Mouse (Mus musculus) layer of hippocampus, adult 18-20 months (tissue): ENCODE data around the gene Ntn1. TPM values are rescaled to one million over a fixed set of nuclear protein-coding genes. Genes with fewer than 3 reads are reported as not detected.

ENCODE experiments used
- DNase-seq, 2 experiments: peaks; one replicate each; pipeline ENCODE4 v3.0.0; 2022; ENCODE audit warnings: low spot score in 2 of 2
- total RNA-seq, 2 experiments: library from RNA; stranded (reverse); gene quantifications; 2 replicates each; pipeline ENCODE4 v1.2.3; 2021

Ntn1 gene
- total RNA-seq, 2 experiments from 2014 or later: 5.7 to 6.9 TPM

DNA sequence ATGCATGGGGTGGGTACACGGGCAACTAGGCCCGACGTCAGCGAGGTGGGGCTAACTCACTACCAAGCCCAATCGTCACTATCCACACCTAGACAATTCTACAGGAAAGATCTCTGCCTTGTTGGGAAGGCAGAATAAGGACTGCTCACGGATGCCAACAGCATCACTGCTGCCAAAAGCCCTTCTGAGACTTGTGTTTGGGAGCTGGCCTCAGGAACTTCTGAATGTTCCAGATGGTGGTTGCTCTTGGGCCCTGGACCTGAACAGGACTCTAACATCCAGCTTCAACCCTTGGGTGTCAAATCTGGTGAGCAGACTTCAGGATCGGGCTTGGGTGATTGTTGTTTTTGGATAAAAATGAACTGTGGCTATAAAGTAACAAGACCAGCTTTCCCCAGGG, 61.3 kb downstream of the Ntn1 start:
- DNase-seq: no peak

DNA sequence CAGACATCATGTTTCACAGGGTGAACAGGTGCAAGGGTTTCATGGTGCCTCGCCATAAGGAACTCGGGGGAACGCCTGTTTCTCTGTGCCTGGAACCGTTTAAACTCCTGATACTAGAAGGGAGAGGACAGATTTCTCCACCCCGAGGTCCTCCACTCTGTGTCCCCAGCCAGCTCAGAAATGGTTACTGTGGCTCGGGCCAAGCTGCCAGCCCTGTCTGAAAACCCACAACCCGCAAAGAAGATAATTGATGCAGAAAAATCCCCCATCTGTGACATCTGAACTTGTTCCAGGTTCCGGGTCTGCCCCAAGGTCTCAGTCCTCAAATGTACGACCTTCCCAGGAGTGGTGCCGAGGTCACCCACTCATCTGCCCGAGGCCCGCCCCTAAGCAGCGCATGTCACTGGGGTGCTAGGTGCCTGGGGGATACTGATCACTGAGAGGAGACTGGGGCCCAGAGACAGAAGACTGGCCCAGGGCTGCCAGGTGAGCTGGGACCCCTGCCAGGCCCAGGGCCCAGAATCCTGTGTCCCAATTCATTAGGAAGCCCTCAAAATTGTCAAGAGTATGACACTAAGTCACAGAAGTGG, 68.9 kb downstream of the Ntn1 start:
- no peak for DNase-seq

DNA sequence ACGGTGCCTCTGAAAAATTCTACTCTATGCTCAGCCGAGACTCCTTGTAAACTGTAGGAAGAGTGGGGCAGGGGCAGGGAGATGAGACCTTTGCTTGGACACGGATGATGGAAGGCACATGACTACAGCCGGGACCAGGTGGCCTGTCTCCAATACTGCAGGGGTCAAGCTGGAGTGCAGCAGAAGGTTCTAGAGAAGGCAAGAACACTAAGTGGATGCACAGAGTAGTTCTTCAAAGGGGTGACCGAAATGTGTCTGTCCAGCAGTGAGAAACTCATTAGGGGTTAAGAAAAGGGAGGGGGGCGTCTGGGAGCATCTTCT, 69.5 kb downstream of the Ntn1 start:
- no peak for DNase-seq

DNA sequence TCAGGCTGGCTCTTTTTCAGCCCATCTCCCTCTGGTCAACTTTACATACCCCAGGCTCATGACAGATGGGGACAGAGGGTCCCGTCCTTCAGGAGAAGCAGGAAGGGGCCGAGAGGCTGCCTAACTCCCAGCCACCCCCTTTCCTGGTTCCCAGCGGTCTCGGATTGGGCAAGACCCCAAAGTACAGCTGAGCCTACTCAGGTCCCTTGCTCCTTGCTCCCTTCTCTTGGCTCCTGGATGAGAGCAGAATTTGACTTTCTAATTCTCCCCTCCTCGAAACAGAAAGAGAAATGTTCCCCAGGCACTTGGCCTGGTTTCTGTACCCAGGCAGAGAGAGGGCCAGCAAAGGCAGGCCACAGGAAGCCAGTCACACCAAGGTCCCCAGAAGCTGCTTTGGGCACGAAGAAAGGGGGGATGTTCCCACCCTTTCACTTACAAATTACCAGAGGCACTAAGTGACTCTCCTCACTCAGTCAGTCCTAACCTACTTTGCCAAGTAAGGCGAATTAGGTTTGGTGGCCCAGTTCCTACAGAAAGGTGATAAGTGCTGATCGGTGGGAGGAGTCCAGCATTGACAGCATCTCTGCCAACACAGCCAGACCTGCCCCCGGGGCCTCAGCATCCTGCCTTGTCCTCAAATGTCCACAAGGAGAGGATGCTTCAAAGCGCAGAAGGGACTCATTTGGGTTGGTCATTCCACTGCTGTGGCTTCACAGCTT, 70.1 kb downstream of the Ntn1 start:
- no peak for DNase-seq

DNA sequence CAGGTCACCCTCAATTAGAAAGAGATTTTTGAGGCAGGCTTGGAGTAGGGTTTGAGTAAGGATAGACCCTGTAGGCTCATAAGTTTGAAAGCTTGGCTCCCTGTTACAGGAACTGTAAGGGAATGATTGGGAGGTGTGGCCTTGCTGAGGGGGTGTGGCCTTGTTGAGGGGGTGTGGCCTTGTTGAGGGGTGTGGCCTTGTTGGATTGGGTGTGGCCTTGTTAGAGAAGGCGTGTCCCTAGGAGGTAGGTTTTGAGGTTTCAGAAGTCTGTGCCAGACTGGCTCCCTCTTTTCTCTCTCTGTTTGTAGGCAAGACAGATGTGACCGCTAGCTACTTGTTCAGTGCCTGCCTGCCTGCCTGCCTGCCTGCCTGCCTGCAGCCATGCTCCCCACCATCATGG, 75.8 kb downstream of the Ntn1 start:
- no peak for DNase-seq

DNA sequence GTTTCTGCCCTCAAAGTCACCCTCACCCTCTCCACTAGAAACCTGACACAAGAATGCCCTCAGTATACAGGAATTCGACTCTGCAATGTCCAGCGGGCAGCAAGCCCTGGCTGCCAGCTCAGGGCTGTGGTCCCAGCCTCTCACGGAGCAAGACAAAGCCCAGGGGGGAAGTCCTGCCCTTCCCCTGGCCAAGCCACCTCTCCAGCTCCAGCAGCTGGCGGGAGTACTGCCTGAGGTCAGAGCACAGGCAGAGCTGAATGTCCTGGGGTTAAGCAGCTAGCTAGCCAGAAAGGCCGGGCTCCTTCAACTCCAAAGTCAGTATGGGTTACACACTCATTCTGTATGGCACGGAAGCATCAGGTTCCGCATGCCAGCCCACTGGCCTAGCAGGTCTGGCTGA, 79.2 kb downstream of the Ntn1 start:
- no peak for DNase-seq

DNA sequence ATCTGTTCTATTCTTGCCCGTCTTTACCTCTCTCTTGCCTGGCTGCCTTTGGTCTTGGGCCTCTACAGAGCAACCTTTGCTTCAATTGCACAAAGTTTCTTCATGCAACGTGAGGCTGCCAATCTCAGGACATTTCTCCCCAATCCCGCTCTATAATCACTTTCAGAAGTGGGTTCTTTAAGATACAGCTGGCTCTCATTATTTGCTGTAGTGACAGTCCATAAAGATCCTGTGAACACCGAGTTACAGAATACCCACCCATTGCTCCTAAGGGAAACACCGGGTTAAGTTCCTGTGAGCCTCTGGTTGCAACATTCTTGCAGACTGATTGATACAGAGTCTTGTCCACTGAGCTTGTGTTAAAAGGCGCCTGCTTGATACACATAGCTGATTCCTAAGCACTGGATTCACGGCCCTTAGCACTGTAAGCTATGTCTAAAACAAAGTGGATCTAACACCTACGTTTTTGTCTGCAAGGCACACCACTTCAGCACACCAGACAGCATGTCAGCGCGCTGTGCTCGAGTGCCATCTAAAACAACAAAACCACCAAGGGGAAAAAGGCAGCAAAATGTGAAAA, 85.0 kb downstream of the Ntn1 start:
- no peak for DNase-seq

DNA sequence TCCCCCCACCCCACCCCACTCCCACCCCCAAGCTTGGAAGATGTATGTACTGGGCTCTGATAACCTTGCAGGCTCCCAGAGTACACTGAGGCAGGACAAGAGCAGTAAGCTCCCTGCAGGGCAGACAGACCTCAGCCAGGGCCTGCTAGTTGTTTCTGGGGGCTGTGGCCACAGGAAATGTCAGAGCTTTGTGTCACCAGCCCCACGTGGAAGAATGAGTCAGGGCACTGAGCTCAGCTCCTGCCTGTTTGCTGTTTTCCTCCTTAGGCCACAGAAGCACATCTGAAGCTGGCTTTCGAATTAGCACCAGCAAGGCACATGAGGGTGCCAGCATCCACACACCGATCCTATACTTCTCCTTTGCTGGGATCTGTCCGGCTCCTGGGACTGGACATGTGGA, 86.8 kb downstream of the Ntn1 start:
- no peak for DNase-seq

DNA sequence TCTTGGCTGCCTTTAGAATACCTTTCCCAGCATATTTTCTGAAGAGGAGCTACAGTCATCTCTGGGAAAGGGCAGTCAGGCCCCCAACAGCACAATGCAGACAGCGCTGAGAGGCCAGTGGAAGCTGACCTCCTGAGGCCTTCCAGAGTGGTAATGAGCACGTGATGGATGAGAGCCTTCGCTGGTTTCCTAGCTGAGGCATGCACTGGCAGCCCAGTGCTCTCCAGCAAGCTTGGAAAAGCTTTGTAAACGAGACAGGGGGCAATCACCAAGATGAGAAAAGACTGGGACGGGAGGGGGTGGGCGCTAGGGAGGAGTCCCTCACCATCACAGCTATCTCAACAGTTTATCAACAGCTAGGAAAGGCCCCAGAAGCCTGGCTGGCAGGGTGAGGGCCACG, 87.6 kb downstream of the Ntn1 start:
- DNase-seq: no peak

DNA sequence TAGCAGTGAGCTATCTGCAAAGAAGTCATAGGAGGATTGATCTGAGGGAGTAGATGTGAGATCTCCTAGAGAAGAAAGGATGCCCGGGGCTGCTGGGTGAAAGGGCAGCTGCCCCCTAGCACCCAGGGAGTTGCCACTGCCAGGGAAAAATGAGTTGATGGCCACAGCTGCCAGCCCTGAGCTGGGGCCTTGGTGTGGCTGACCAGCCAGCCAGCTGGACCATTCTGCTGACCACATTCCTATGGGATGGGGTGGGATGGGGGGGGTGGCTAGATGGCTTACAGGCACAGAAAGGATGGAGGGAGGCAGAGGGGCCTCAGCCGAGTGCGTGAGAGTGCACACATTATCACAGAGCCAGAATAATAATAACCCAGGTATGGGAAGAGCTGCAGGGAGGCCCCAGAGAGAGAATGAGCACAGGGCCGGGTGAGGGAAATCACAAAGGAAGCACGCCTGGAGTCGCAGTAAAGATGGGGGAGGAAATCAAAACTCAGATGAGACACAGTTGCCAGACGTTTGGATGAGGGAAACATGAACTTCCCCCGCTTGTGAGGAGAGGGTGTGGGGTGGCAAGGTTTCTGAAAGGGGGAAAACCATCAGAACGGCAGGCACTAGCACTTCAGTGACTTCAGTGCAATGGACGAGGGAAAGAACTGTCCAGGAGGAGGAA, 91.6 kb downstream of the Ntn1 start:
- no peak for DNase-seq

DNA sequence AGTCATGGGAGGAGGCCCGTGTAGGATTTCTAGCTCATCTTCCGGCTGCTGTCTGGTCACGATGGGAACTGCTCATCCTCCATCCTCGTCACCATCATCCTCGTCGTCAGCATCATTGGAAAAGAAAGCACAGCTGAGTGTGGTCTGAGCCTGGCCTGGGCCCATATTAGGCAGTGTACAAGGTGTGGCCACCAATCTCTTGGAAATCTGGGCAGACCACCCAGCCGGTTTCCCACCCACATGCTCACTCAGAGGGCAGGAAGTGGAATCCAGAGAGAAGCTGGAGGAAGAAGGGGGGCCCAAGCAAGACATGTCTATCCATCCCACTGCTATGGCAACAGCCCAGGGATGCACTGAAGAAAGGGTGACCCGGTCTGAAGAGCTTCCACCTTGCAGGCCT, 94.6 kb downstream of the Ntn1 start:
- no peak for DNase-seq

DNA sequence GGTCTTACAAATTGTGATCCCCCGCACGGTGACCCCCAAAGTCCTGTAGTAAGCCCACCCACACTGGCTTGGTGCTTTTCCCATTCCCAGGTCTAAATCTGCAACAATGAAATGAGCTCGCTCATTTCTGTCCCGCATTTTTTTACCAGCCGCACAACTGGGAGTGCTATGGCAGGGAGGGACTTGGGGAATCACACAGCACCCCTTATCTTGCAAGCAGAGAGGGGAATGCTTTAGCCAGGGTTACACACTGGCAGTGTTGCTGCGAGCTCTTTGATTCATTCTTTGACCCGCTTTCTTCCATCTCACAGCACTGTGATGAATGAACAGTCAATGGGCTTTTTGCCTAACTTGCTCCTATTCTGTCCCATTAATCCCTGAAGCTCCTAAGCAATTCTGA, 98.3 kb downstream of the Ntn1 start:
- DNase-seq: no peak

DNA sequence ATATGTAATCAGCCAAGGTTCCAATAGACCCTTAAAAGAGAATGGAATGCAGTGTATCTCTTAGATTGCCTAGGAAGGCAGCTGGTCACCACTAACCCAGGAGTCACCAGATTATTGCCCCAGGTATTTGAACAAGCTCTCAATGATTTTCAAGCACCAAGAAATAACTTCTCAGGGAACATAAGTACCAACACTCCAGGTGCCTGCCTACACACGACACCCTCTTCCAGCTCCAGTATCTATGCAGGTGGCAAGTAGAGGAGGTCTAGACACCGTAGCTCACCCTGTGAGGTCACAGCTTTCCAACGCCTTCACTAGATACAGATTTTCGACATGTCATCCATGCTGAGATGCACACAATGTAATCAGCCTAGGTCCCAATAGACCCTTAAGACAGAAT, 99.0 kb downstream of the Ntn1 start:
- no peak for DNase-seq

DNA sequence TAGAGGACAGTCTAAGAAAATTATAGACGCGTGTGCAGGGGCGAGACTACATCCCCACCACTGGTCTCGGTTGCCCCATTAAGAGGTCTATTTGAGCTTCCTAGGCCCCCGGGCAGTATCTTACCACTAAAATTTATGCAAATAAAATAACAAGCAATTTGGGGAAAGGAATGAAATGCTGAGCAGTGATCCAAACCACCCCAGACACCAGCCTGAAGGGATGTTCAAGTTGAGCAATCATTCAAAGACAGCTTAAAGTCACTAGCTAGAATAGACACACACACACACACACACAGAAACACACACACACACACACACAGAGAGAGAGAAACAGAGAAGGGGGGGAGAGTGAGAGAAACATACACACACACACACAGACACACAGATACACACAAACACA, 105.1 kb downstream of the Ntn1 start:
- no peak for DNase-seq

DNA sequence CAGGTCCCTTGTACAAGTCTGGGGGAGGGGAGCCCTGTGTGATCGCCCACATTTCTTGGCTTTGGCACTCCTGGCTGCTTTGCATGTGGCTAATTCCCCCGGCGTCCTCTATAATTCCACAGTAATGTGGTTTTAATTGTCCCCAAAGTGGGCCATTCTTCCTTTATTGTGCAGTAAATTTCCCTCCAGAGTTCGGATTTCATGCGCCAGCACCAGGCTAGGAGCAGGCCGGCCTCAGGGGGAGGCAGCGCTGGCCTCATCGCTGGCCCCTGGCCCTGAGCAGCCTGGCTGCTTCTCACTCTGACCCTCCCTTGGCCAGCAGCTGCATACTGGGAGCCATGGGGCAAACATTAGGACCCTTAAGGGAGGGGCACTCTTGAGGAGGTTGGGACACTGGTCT, 110.0 kb downstream of the Ntn1 start:
- DNase-seq: no peak

DNA sequence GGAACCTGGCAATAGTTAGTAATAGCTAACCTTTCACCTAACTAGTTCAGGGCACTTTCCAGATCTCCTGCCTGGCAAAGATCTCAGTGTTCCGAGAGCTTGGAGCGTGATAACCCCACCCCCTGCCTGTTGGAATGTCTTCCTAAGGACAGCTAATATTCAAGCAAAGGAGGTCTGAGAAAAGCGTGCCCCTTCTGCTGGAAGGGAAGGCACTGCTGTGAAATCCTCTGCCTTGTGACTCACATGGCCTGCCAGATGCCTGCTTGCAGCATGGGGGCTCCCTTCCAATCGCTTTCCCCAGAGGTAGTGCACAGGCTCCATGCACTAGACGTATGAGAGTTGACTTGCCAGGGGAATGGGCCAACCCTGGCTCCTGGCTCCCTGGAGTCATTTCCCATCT, 113.3 kb downstream of the Ntn1 start:
- DNase-seq: no peak

DNA sequence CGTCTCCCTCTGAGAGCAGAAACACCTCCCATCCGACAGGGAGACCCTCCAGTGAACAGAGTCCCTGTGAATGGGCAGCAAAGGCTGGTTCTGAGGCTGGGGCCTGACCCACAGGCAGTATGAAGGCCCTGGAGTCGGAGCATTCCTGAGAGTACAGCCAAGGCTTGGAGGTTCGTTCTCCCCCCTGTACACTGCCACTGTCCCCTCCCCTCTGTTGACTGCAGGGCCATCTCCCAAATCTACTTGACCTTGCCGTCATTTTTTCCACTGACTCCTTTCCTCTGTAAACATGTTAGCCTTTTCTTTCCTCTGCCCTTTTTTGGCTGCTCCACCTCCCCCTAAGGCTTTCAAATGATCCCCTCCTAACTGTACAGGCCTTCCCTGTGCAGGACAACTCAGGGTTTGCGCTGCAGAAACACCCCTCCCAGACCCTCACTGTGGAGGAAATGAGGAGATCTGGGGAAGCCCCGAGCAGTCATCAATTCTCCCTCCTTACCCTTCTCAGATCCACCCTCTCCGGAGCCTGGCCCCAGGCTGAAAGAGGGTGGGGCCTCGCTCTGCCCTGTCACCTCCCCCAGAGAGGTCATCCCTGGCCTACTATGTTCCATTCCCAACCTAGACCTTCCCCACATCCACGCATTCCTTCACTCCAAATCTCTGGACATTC, 114.3 kb downstream of the Ntn1 start:
- DNase-seq: no peak

DNA sequence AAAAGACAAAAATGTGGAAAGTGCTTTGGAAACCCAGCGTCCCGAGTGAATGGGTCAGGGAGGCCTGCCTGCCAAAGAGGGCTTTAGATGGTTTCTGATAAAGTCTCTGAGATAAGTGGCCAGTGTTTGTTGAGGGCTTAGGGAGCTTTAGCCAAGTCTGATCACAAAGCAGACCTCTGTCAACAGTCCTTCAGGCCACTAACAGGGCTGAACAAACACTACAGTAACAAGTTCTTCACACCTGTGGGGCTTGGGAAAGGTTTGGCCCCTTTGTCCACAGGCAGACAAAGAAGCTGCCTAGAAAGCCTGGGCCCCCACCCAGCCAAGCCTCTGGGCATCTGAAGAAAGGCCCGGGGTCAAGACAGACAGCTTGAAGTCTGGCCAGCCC, 114.9 kb downstream of the Ntn1 start:
- no peak for DNase-seq

DNA sequence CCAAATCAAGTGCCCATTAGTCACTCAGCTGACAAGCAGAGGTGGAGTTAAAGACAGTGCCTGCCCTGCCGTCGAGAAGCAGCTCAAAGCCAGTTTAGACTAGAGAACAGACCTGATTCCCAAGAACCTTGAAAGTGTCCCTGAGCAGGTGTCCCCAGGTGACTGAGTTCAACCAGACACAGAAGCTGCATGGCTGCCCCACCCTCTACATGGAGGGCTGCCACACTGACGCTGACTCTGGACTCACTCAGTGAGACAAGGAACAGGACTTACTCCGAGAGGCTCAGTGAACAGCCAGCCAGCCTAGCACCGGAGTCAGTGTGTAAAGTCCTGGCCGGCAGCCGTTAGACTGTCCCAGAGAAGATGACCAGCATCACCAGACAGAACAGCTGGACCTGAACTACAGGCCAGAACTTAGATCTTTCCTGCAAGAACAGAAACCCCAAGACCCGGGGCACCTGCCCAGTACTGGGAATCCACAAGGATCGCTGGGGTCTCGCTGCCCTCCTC, 120.6 kb downstream of the Ntn1 start:
- no peak for DNase-seq

DNA sequence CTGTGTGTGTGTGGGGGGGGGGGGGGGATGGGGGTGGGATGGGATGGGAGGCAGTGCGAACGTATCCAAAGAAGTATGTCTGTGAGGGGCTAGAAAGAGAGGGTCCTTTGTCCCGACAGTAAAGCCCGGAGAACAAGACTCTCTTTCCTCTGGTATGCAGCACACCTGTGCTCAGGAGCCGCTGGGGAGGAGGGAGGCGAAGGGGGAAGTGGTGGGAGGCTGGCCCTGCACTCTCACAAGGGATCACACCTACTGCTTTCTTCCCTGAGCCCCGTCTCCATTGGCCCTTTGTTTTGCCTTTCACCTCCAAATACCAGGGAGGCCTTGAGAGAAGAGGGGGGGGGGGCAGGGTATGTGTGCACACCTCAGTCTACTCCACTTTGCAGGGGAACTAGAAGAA, 123.7 kb downstream of the Ntn1 start:
- DNase-seq: no peak

DNA sequence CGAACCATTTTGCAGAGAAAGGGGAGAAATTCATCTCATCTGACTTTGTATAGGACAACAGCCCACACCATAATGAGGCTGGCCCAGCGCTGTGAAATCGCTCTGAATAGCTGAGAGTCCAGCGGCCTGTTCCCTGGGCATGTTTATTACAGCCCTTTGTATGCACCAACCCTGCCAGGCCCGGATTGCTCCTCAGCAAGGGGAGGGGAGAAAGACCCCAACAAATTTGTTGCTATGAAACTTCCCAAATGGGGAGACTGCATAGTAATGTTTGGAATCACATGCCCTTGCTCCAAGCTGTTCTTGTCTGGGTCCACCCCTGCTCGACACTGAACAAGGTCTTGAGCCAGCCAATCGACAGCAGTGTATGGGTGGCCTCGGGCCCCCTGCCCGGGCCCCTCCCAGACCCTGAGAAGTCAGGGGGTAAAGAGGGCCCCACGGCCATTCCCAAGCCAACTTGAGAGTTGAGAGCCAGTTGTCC, 126.3 kb downstream of the Ntn1 start:
- DNase-seq: no peak

DNA sequence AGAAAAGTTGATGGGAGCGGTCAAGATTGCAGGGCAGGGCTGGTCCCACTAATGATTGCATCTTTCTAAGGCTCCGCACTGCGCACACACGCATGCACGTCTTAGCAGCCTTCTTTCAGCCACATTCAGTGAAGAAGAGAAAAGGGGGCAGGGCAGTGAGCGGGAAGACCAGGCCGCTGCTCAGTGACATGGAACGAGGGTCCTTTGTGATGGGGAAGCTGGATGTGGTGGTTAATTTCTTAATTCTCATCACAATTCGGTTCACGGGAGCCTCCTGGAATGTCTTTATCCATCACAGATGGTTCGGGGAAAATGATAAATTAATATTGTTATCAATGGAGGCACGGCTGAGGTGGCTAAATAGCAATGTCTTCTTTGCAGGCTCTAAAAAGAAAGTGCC, 126.8 kb downstream of the Ntn1 start:
- no peak for DNase-seq
